Mouse (Mus musculus) neural tube, embryonic 14.5 days (tissue): Measurements from ENCODE around the gene H2-DMb2. TPM values are rescaled to one million over a fixed set of nuclear protein-coding genes. Genes with fewer than 3 reads are reported as not detected.

Source experiments
- ATAC-seq: fragments of 200-750 bp; cut with Nextera tagmentation; 2 replicates; pipeline ENCODE4 v1.8.0; 2017; ENCODE audit warnings: low read depth, mild to moderate bottlenecking, moderate TSS enrichment, moderate library complexity
- H3K27ac ChIP-seq: fragments of 300-500 bp; sonication (generic); 2 replicates; pipeline ENCODE4 v1.5.1; 2014; ENCODE audit warnings: low read depth, mild to moderate bottlenecking, control low read depth, low read length, moderate library complexity, mixed read lengths
- H3K27me3 ChIP-seq: fragments of 300-500 bp; sonication (generic); 2 replicates; pipeline ENCODE4 v1.6.1; 2014; ENCODE audit warnings: low read length; ENCODE audit not compliant: control insufficient read depth, insufficient read depth
- H3K36me3 ChIP-seq: fragments of 300-500 bp; sonication (generic); 2 replicates; pipeline ENCODE4 v1.6.1; 2014; ENCODE audit warnings: low read length, mixed read lengths; ENCODE audit not compliant: control insufficient read depth, insufficient read depth
- H3K4me1 ChIP-seq: fragments of 300-500 bp; sonication (generic); 2 replicates; pipeline ENCODE4 v1.6.1; 2014; ENCODE audit warnings: low read length; ENCODE audit not compliant: control insufficient read depth, insufficient read depth
- H3K4me2 ChIP-seq: fragments of 300-500 bp; sonication (generic); 2 replicates; pipeline ENCODE4 v1.6.1; 2014; ENCODE audit warnings: mild to moderate bottlenecking, low read depth, low read length, control low read depth
- H3K4me3 ChIP-seq: fragments of 300-500 bp; sonication (generic); 2 replicates; pipeline ENCODE4 v1.5.1; 2014; ENCODE audit warnings: low read depth, low read length, control low read depth, mixed read lengths
- H3K9ac ChIP-seq: fragments of 300-500 bp; sonication (generic); replicated peaks from 2 replicates; pipeline ENCODE4 v1.6.1; 2014; ENCODE audit warnings: low read depth, mild to moderate bottlenecking, control low read depth, low read length, mixed read lengths
- H3K9me3 ChIP-seq: fragments of 300-500 bp; sonication (generic); 2 replicates; pipeline ENCODE4 v1.6.1; 2016; ENCODE audit warnings: low read length; ENCODE audit not compliant: control insufficient read depth
- WGBS: fragments of 180-500 bp; shearing (Covaris S2); extraction: QIAGEN DNeasy Blood & Tissue Kit; methylation state at CpG from one replicate; pipeline ENCODE4 v1.1.7; 2014; 5-methylcytosine and 5-hydroxymethylcytosine counted together
- polyA plus RNA-seq: library from polyadenylated mRNA; unstranded; fragments of >200 nt; fragmentation: Nextera tagmentation; extraction: Ambion mirVana; gene quantifications from 2 replicates; pipeline ENCODE4 v1.2.1, GENCODE M21; 2014

Gene H2-DMb2
- polyA plus RNA-seq, 1 experiment from 2014 or later = 0.16 TPM

- no peaks in the 10 kb centered on the region for H3K9me3 ChIP-seq
- WGBS = 88% methylated on average over 9 of the region's 9 CpGs
- H3K4me2 ChIP-seq = no peak overlapping the region
- H3K36me3 ChIP-seq = no peaks in the 10 kb centered on the region
- no peak overlapping the region for H3K4me3 ChIP-seq
- no peak overlapping the region for H3K9ac ChIP-seq
- no peak for ATAC-seq
- no peak overlapping the region for H3K27ac ChIP-seq
- H3K4me1 ChIP-seq = no peaks in the 10 kb centered on the region
- no peaks in the 10 kb centered on the region for H3K27me3 ChIP-seq
Observed at GRCm38 (mm10) chr17:34104804-34105203, 38.3 kb upstream of the H2-DMb2 start.

- H3K9ac ChIP-seq = no peak overlapping the region
- no peak overlapping the region for H3K4me3 ChIP-seq
- H3K4me1 ChIP-seq = no peaks in the 10 kb centered on the region
- no peak overlapping the region for H3K27ac ChIP-seq
- WGBS = 89% methylated on average over 7 of the region's 7 CpGs
- H3K4me2 ChIP-seq = no peak overlapping the region
- peaks cover 12% of the 10 kb centered on the region for H3K36me3 ChIP-seq
- H3K9me3 ChIP-seq = no peaks in the 10 kb centered on the region
- H3K27me3 ChIP-seq = no peaks in the 10 kb centered on the region
- no peak for ATAC-seq
Observed at GRCm38 (mm10) chr17:34106555-34106954, 36.6 kb upstream of the H2-DMb2 start.

GRCm38 (mm10) chr17:34107109-34107867, 35.8 kb upstream of the H2-DMb2 start:
- Histone ChIP-seq H3K4me1 (no peaks in the 10 kb centered on the region), H3K27ac (no peak overlapping the region), H3K27me3 (no peaks in the 10 kb centered on the region), H3K4me2 (no peak overlapping the region), H3K9ac (no peak overlapping the region), H3K4me3 (no peak overlapping the region), H3K36me3 (peaks cover 20% of the 10 kb centered on the region), H3K9me3 (no peaks in the 10 kb centered on the region)
- 87% methylated on average over 7 of the region's 7 CpGs for WGBS
- no peak for ATAC-seq

GRCm38 (mm10) chr17:34108460-34108859, 34.6 kb upstream of the H2-DMb2 start:
- Histone ChIP-seq H3K27ac (no peak overlapping the region), H3K4me2 (no peak overlapping the region), H3K4me1 (no peaks in the 10 kb centered on the region), H3K27me3 (no peaks in the 10 kb centered on the region), H3K9me3 (no peaks in the 10 kb centered on the region), H3K9ac (no peak overlapping the region), H3K36me3 (peaks cover 31% of the 10 kb centered on the region), H3K4me3 (no peak overlapping the region)
- ATAC-seq = no peak
- WGBS = 79% methylated on average over 5 of the region's 6 CpGs

- H3K36me3 ChIP-seq = peaks cover 39% of the 10 kb centered on the region
- no peaks in the 10 kb centered on the region for H3K9me3 ChIP-seq
- H3K9ac ChIP-seq = no peak overlapping the region
- 85% methylated on average over 14 of the region's 14 CpGs for WGBS
- no peak overlapping the region for H3K27ac ChIP-seq
- peak; percentile 52; the same call in 1 of the 2 replicates for ATAC-seq
- H3K4me1 ChIP-seq = no peaks in the 10 kb centered on the region
- H3K27me3 ChIP-seq = no peaks in the 10 kb centered on the region
- H3K4me2 ChIP-seq = no peak overlapping the region
- H3K4me3 ChIP-seq = no peak overlapping the region
Observed at GRCm38 (mm10) chr17:34109038-34109805, 33.9 kb upstream of the H2-DMb2 start.

GRCm38 (mm10) chr17:34109806-34110195, 33.3 kb upstream of the H2-DMb2 start:
- Histone ChIP-seq H3K27me3 (no peaks in the 10 kb centered on the region), H3K4me1 (no peaks in the 10 kb centered on the region), H3K36me3 (peaks cover 45% of the 10 kb centered on the region), H3K27ac (no peak overlapping the region), H3K9ac (no peak overlapping the region), H3K9me3 (no peaks in the 10 kb centered on the region), H3K4me3 (no peak overlapping the region), H3K4me2 (no peak overlapping the region)
- 0 out of 2 replicates have a peak, but pooled peaks have one; percentile 31 for ATAC-seq
- WGBS = 81% methylated on average over 3 of the region's 3 CpGs

GRCm38 (mm10) chr17:34110309-34110708, 32.8 kb upstream of the H2-DMb2 start:
- Histone ChIP-seq H3K9me3 (no peaks in the 10 kb centered on the region), H3K4me3 (no peak overlapping the region), H3K4me2 (no peak overlapping the region), H3K27ac (no peak overlapping the region), H3K36me3 (peaks cover 50% of the 10 kb centered on the region), H3K9ac (no peak overlapping the region), H3K4me1 (no peaks in the 10 kb centered on the region), H3K27me3 (no peaks in the 10 kb centered on the region)
- no peak for ATAC-seq
- 62% methylated on average over 8 of the region's 8 CpGs for WGBS

- Histone ChIP-seq H3K9me3 (no peaks in the 10 kb centered on the region), H3K27me3 (no peaks in the 10 kb centered on the region), H3K27ac (no peak overlapping the region), H3K4me3 (no peak overlapping the region), H3K9ac (no peak overlapping the region), H3K36me3 (peaks cover 78% of the 10 kb centered on the region), H3K4me2 (no peak overlapping the region), H3K4me1 (peaks cover 15% of the 10 kb centered on the region)
- WGBS = 94% methylated on average over 7 of the region's 7 CpGs
- no peak for ATAC-seq
Observed at GRCm38 (mm10) chr17:34114114-34114513, 29.0 kb upstream of the H2-DMb2 start.

- Histone ChIP-seq H3K36me3 (peaks cover 63% of the 10 kb centered on the region), H3K4me2 (peak overlapping the region; percentile 99), H3K9me3 (no peaks in the 10 kb centered on the region), H3K27me3 (no peaks in the 10 kb centered on the region), H3K27ac (no peak overlapping the region), H3K4me1 (peaks cover 15% of the 10 kb centered on the region), H3K9ac (peak overlapping the region; percentile 87; the same call in 1 of the 2 replicates), H3K4me3 (peak overlapping the region; percentile 97)
- ATAC-seq = no peak
- 43% methylated on average over 7 of the region's 7 CpGs for WGBS
Observed at GRCm38 (mm10) chr17:34116736-34117370, 26.3 kb upstream of the H2-DMb2 start.
